Mouse (Mus musculus): ENCODE measurements around the gene Dnph1. TPM values are rescaled to one million over a fixed set of nuclear protein-coding genes. Genes with fewer than 3 reads are reported as not detected.
"Not testable (repeated sequence)": the region's sequence is repeated elsewhere in the genome, so short reads cannot be mapped to it uniquely, and the experiment has no call there.

Dnph1 gene
- polyA plus RNA-seq, 1 experiment, result 0.87 TPM

DNA sequence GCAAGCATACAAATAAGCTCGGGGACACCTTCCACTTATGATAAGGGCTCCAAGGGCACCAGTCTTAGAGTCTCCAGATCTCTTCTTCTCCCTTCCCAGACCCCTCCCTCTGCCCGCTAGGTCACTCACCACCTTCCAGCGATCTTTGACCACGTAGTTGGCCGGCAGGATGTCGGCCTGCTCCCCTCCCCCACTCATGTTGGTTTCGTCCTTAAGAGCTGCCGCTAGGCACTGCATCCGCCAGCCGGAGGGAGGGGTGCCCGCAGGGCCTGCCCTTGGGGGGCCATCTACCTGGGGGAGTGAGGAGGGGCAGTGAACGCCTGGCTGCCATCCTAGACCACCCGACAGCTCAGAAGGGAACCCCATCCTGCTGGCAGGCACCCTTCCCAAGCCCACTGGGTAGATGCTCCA, 12.5 kb upstream of the Dnph1 start:
- peak overlapping the region; percentile 39 for H3K4me3 ChIP-seq (ENCODE audit: insufficient read depth, low read depth, low read length)
- no peak overlapping the region for H3K27ac ChIP-seq (replicated peaks; ENCODE audit: low read depth, low read length)
- no peaks in the 10 kb centered on the region for H3K4me1 ChIP-seq (ENCODE audit: control insufficient read depth, insufficient read depth, insufficient read length, low read length)

DNA sequence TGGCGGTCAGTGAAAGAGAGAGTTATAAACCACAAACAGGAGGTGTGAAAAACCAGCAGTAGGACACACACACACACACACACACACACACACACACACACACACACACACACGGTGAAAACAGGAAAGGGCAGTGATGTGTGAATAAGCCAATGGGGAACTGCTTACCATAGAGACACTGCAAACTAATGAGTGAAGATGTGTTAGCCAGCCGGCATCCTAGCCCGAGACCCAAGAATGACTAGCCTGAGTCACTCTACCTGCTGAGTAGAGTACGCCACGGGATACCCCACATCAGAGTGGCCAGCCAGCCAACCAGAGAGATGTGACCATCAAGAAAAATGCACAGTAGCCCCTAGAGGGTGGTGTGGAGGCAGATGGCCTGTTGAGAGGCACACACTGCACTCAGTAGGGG, 12.0 kb upstream of the Dnph1 start:
- Histone ChIP-seq H3K27ac (replicated peaks; ENCODE audit: low read depth, low read length) (no peak overlapping the region), H3K4me3 (ENCODE audit: insufficient read depth, low read depth, low read length) (no peak overlapping the region), H3K4me1 (ENCODE audit: control insufficient read depth, insufficient read depth, insufficient read length, low read length) (no peaks in the 10 kb centered on the region)

DNA sequence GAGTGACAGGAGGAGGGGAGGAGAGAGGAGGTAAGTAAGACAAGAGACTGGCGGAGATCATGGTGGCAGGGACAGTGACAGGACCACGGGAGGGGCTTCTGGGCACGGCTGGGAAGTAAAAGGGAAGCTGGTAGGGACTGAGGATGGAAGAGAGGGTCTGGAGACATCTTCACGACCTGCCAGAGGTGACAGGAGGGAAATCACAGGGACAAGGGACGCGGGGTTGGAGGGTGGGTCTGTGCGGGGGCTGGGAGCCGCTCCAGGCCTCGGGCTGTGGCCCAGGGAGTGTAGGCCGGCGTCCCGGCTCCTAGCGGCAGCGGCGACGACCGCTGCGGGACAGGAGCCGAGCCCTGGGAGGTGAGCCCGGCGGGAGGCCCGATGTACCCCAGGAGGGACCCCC, 9.5 kb upstream of the Dnph1 start:
- no peak overlapping the region for H3K27ac ChIP-seq (replicated peaks; ENCODE audit: low read depth, low read length)
- H3K4me1 ChIP-seq (ENCODE audit: control insufficient read depth, insufficient read depth, insufficient read length, low read length), result no peaks in the 10 kb centered on the region
- H3K4me3 ChIP-seq (ENCODE audit: insufficient read depth, low read depth, low read length), result no peak overlapping the region

DNA sequence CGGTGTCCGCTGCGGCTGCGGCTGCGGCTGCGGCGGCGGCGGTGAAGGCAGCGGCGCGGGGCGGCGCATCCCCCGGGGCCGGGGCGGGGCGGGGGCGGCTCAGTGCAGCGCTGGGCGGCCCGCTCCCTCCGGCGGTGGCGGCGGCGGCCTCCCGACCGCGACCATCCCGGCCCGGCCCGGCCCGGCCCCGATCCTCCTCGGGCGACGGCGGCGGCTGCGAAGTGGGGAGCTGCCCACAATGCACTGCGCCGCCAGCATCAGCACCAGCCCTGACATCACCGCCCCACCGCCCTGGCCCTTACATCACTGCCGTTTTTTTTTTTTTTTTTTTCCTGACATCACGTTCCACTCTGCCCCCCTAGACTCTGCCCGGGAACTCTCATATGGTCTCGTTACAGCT, 9.1 kb upstream of the Dnph1 start, which contains the start of gene Ttbk1:
Ttbk1 (minus strand) TSS at position 245 of the 400 bp plus-strand sequence.
- no peak within 1 kb of the TSS for H3K4me3 ChIP-seq (ENCODE audit: insufficient read depth, low read depth, low read length)

DNA sequence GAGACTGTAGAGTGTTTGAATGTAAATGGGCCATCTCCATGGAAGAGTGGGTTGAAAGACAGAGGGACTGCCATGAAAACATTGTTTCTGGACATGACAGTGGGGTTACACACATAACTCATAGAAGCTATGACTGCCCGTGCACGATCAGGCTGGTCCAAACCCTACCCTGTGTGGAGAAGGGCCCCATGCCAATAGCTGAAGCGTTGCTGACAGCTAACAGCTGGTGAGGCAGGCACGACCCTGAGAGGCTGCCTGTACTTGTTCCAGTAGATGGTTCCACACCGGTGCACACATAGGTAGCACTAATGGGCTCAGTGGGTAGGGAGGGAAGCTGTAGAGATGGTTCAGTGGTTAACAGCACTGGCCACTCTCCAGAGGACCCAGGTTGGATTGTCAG, 1.0 kb upstream of the Dnph1 start:
- no peak overlapping the region for H3K27ac ChIP-seq (replicated peaks; ENCODE audit: low read depth, low read length)
- H3K4me3 ChIP-seq (ENCODE audit: insufficient read depth, low read depth, low read length), result no peak overlapping the region
- peaks cover 4% of the 10 kb centered on the region for H3K4me1 ChIP-seq (ENCODE audit: control insufficient read depth, insufficient read depth, insufficient read length, low read length)

More for the DNA sequence above, 9.1 kb upstream of the Dnph1 start, which contains the start of gene Ttbk1:
- no peak within 1 kb of the TSS for H3K27ac ChIP-seq (replicated peaks; ENCODE audit: low read depth, low read length)
- H3K4me1 ChIP-seq (ENCODE audit: control insufficient read depth, insufficient read depth, insufficient read length, low read length), result no peaks in the 10 kb centered on the region

DNA sequence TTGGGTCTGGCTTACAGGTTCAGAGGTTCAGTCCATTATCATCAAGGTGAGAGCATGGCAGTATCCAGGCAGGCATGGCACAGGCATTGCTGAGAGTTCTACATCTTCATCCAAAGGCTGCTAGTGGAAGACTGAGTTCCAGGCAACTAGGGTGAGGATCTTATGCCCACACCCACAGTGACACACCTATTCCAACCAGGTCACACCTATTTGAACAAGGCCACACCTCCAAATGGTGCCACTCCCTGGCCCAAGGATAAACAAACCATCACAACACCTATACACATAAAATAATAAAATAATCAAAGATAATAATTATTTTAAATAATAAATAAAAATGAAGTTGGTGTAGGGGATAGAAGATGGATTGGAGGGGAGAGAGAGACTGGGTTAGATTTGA, 430 bp upstream of the Dnph1 start:
- H3K4me1 ChIP-seq (ENCODE audit: control insufficient read depth, insufficient read depth, insufficient read length, low read length); H3K4me3 ChIP-seq (ENCODE audit: insufficient read depth, low read depth, low read length): not testable (repeated sequence)

DNA sequence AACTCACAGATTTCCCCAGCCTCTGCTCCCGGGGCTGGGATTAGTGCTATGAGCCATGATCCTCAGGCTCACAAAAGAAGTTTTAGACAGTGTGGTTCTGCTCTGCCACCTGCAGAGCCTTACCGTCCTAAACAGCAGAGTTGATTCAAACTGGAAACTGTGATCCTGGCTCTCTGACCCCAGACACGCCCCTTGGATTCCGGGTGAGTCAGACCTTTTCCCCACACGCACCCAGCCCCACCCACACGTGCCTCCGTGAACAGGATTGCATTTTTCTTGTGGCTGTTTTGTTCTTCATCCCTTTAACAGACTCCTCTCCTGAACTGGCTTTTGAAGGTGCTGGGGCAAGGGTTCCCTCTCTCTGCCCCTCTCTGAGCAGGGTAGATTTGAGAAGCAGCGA, 1.4 kb downstream of the Dnph1 start:
- Histone ChIP-seq H3K4me1 (ENCODE audit: control insufficient read depth, insufficient read depth, insufficient read length, low read length) (peaks cover 4% of the 10 kb centered on the region), H3K4me3 (ENCODE audit: insufficient read depth, low read depth, low read length) (no peak overlapping the region), H3K27ac (replicated peaks; ENCODE audit: low read depth, low read length) (no peak overlapping the region)

More for the DNA sequence above, 430 bp upstream of the Dnph1 start:
- not testable (repeated sequence) for H3K27ac ChIP-seq (replicated peaks; ENCODE audit: low read depth, low read length)

DNA sequence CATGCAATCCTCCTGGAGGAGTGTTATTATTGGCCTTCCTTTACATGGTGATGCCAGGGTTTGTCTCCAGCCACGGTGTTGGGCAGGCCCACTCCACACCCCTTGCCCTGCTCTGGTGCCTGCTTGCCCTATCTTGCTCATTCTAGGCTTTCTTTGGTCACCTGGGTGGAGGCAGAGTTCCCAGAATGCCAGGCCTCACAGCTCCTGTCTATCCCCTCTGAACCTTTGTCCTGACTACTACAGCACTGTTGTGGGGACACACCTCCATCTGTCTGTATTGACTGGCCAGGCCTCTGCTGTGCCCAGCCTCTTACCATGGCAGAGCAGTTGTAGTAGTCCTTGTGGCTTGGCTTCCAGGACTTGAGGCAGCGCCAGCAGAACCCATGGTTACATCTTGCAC, 6.3 kb downstream of the Dnph1 start:
- H3K27ac ChIP-seq (replicated peaks; ENCODE audit: low read depth, low read length), result no peak overlapping the region
- H3K4me1 ChIP-seq (ENCODE audit: control insufficient read depth, insufficient read depth, insufficient read length, low read length), result no peaks in the 10 kb centered on the region
- no peak overlapping the region for H3K4me3 ChIP-seq (ENCODE audit: insufficient read depth, low read depth, low read length)

DNA sequence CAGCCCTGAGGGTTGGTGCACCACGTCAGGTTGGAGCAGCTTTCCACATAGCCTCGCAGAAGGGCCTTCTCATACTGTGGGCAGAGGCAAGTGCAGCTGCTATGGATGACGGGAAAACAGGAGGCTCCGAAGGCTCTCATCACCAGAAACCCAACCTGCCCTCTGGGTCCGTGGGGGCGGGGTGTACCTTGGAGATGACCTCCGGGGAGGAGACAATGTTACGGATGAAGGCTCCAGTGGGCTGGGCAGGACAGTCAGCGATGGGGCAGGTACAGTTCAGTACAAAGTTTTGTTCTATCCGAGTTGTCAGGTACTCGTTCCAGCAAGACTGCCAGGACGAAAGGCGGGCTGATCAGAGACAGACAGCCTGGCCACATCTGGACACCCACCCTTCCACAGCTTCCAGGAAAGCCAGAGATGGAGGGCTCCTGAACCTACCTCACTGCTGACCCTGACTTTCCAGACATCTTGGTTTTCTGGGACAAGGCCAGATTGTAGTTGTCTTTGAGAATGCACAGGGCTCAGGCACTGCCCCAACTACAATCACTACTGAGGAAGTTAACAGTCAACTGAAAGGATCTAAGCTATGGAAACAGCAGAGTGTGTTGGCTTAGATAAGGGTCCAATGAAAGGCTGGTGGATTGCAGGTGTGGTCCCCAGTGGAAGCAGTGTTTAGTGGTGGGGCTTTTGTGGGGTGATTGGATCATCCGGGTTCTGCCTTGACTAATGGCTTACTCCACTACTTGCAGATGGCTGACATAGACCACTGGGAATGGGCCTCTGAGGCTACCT, 7.5 kb downstream of the Dnph1 start:
- no peak overlapping the region for H3K4me3 ChIP-seq (ENCODE audit: insufficient read depth, low read depth, low read length)
- H3K27ac ChIP-seq (replicated peaks; ENCODE audit: low read depth, low read length), result no peak overlapping the region
- H3K4me1 ChIP-seq (ENCODE audit: control insufficient read depth, insufficient read depth, insufficient read length, low read length), result no peaks in the 10 kb centered on the region

DNA sequence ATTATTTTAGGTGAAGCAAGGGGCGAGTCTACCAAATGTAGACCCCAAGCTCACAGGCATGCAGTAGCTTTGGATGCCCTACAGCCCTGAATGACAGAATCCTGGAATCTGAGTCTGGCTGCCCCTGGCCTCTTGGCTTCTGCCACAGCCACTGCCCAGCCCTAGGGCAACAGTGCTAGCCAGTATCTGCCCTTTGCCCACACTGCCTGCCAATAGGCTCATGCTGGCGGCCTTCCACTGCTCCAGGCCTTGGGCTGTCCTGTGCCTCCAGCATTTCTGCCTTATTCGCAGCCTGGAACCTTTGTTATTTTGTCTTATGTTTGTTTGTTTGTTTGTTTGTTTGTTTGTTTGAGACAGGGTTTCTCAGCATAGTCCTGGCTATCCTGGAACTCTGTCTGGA, 9.1 kb downstream of the Dnph1 start:
- Histone ChIP-seq H3K4me1 (ENCODE audit: control insufficient read depth, insufficient read depth, insufficient read length, low read length) (no peaks in the 10 kb centered on the region), H3K4me3 (ENCODE audit: insufficient read depth, low read depth, low read length) (no peak overlapping the region), H3K27ac (replicated peaks; ENCODE audit: low read depth, low read length) (no peak overlapping the region)

DNA sequence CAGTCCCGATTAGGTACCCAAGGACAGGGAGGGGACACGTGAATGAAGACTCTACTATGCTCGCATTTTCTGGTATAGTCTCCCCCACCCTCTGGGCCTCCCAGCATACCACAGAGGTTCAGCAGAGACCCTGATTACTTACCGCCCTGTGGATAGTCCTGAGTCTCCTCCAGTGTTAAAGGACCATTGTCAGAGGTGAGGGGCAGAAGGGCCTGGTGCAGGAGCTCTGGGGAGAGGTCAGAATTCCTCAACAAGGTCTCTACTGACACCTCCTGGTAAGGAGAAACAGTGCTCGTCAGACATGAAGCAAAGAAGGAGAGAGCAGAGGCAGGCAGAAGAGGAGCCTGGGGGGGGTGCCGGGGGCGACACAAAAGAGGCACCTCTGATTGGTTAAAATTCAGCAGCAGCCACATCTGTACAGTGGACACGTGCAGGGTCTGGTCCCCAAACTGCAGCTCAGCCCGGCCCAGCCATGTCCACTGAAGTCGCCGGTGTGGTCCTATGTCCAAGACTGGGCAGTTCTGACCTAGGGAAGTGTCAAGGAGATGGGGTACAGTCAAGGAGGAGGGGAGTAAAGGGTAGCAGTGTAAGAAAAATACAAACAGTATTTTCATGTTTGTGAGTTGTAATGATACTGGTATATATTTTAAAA, 14.7 kb downstream of the Dnph1 start:
- no peak overlapping the region for H3K27ac ChIP-seq (replicated peaks; ENCODE audit: low read depth, low read length)
- H3K4me3 ChIP-seq (ENCODE audit: insufficient read depth, low read depth, low read length), result no peak overlapping the region
- no peaks in the 10 kb centered on the region for H3K4me1 ChIP-seq (ENCODE audit: control insufficient read depth, insufficient read depth, insufficient read length, low read length)

DNA sequence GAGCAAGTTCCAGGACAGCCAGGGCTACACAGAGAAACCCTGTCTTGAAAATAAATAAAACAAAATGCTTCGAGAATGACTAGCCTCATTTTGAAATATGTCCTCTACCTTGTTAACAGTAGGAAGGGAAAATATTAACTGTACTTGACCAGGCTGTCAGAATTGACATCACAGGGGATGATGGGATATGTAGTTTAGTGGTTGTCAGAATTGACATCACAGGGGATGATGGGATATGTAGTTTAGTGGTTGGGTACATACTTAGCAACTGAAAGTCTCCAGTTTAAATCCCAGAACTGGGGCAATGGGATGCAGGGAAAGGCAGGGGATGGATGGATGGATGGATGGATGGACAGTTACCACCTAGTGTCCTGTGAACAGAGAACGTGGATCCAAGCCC, 16.8 kb downstream of the Dnph1 start:
- H3K4me3 ChIP-seq (ENCODE audit: insufficient read depth, low read depth, low read length), result no peak overlapping the region
- H3K27ac ChIP-seq (replicated peaks; ENCODE audit: low read depth, low read length), result no peak overlapping the region
- no peaks in the 10 kb centered on the region for H3K4me1 ChIP-seq (ENCODE audit: control insufficient read depth, insufficient read depth, insufficient read length, low read length)

DNA sequence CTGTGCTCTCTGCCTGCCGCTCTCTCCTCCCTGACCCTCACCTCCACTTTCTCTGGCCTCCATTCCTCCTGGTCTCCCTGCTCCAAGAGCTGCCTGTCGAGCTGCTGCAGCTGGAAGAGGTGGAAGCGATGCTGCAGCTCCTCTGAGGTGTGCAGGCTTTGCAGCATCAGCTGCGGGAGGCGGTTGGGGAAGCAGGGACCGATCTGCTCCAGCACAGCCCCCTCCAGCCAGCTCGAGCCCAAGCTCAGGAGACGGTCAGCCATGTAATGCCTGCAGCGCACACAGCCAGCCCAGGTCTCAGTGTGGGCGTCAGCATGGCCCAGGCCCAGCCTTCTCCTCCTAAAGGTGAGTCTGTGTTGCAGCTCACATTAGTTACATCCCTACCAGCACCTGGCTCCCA, 23.5 kb downstream of the Dnph1 start:
- H3K27ac ChIP-seq (replicated peaks; ENCODE audit: low read depth, low read length), result no peak overlapping the region
- no peak overlapping the region for H3K4me3 ChIP-seq (ENCODE audit: insufficient read depth, low read depth, low read length)
- no peaks in the 10 kb centered on the region for H3K4me1 ChIP-seq (ENCODE audit: control insufficient read depth, insufficient read depth, insufficient read length, low read length)

DNA sequence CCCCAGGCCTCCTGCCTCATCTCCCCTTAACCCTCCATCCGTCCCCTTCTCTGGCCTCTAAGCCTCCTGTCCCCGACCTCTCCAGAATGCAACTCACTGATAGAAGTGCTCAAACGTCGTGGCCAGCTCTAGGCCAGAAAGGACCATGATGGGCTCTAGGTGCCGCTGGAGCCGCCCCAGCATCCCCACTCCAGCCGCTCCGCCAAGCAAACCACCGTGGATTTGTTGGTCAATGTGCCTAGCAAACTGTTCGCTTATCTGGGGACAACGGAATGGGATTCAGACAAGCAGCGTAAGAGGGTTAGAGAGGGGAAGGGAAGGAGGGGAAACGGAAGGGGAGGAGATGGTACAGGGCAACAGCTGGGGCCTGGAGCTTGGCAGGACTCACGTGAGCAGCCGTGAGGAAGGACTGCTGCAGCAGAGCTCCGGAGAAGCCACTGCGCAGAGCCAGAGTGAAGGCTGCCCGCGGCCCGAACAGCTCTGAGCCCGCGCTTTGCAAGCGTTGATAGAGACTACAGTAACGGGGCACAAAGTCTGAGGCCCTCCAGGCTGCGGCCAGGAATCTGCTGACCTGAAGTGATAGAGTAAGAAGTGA, 24.0 kb downstream of the Dnph1 start:
- H3K4me3 ChIP-seq (ENCODE audit: insufficient read depth, low read depth, low read length), result peak overlapping the region; percentile 31; the same call in 1 of the 2 replicates
- H3K27ac ChIP-seq (replicated peaks; ENCODE audit: low read depth, low read length), result no peak overlapping the region
- no peaks in the 10 kb centered on the region for H3K4me1 ChIP-seq (ENCODE audit: control insufficient read depth, insufficient read depth, insufficient read length, low read length)

DNA sequence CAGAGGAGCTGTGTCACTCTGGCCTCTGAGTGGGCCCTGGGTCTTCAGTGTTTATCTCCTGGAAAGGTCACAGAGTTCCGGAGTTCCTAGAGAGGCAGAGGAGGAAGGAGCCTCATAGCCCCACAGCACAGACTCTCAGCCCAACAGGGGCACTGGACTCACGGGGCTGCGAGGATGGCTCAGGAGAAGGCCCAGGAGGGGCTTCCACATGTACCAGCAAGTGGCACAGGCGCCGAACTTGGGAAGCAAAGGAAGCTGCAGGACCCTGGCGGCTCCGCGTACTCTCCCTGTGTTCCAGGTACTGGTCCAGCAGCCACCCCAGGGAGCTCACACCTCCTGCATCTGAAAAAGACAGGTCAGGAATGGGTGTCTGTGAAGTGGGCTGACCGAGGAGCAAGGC, 24.7 kb downstream of the Dnph1 start:
- Histone ChIP-seq H3K4me1 (ENCODE audit: control insufficient read depth, insufficient read depth, insufficient read length, low read length) (no peaks in the 10 kb centered on the region), H3K27ac (replicated peaks; ENCODE audit: low read depth, low read length) (no peak overlapping the region), H3K4me3 (ENCODE audit: insufficient read depth, low read depth, low read length) (no peak overlapping the region)

All from brown adipose tissue, adult 24 weeks (tissue).